Mouse (Mus musculus) forebrain, embryonic 14.5 days (tissue): Measurements from ENCODE around the gene Tes. TPM values are rescaled to one million over a fixed set of nuclear protein-coding genes. Genes with fewer than 3 reads are reported as not detected.
A peak's percentile ranks its signal among the peaks of the same experiment; 100 is the strongest.

Experiments used
- ATAC-seq: fragments of 200-750 bp; cut with Nextera tagmentation; 2 replicates; pipeline ENCODE4 v1.8.0; 2017; ENCODE audit warnings: mild to moderate bottlenecking, moderate library complexity
- DNase-seq: peaks from one replicate; pipeline ENCODE4 v3.0.0-alpha.2; 2015; ENCODE audit warnings: low spot score
- H3K27ac ChIP-seq: fragments of 300-500 bp; sonication (generic); 2 replicates; pipeline ENCODE4 v1.5.1; 2014; ENCODE audit warnings: low read depth, mild to moderate bottlenecking, control low read depth, low read length, moderate library complexity
- H3K27me3 ChIP-seq: fragments of 300-500 bp; sonication (generic); replicated peaks from 2 replicates; pipeline ENCODE4 v1.6.1; 2014; ENCODE audit warnings: low read length, control low read depth, mixed read lengths; ENCODE audit not compliant: control insufficient read depth, insufficient read depth
- H3K36me3 ChIP-seq: fragments of 300-500 bp; sonication (generic); 2 replicates; pipeline ENCODE4 v1.6.1; 2014; ENCODE audit warnings: low read length, control low read depth; ENCODE audit not compliant: control insufficient read depth, insufficient read depth
- H3K4me1 ChIP-seq: fragments of 300-500 bp; sonication (generic); 2 replicates; pipeline ENCODE4 v1.6.1; 2014; ENCODE audit warnings: antibody characterized with exemption, low read length, control low read depth; ENCODE audit not compliant: control insufficient read depth, insufficient read depth
- H3K4me2 ChIP-seq: fragments of 300-500 bp; sonication (generic); 2 replicates; pipeline ENCODE4 v1.6.1; 2014; ENCODE audit warnings: mild to moderate bottlenecking, control low read depth, low read length
- H3K4me3 ChIP-seq: fragments of 300-500 bp; sonication (generic); 2 replicates; pipeline ENCODE4 v1.5.1; 2014; ENCODE audit warnings: low read depth, low read length, control low read depth
- H3K9ac ChIP-seq: fragments of 300-500 bp; sonication (generic); 2 replicates; pipeline ENCODE4 v1.6.1; 2014; ENCODE audit warnings: mild to moderate bottlenecking, low read length, control low read depth, moderate library complexity
- H3K9me3 ChIP-seq: fragments of 300-500 bp; sonication (generic); replicated peaks from 2 replicates; pipeline ENCODE4 v1.6.1; 2016; ENCODE audit warnings: low read length, control low read depth, mixed read lengths; ENCODE audit not compliant: control insufficient read depth
- WGBS: fragments of 180-500 bp; shearing (Covaris S2); extraction: QIAGEN DNeasy Blood & Tissue Kit; methylation state at CpG from one replicate; pipeline ENCODE4 v1.1.7; 2014; 5-methylcytosine and 5-hydroxymethylcytosine counted together
- polyA plus RNA-seq: library from polyadenylated mRNA; unstranded; fragments of >200 nt; fragmentation: Nextera tagmentation; extraction: Ambion mirVana; gene quantifications from 2 replicates; pipeline ENCODE4 v1.2.1, GENCODE M21; 2014

Tes gene
- polyA plus RNA-seq, 1 experiment from 2014 or later, result 36.2 TPM

DNA sequence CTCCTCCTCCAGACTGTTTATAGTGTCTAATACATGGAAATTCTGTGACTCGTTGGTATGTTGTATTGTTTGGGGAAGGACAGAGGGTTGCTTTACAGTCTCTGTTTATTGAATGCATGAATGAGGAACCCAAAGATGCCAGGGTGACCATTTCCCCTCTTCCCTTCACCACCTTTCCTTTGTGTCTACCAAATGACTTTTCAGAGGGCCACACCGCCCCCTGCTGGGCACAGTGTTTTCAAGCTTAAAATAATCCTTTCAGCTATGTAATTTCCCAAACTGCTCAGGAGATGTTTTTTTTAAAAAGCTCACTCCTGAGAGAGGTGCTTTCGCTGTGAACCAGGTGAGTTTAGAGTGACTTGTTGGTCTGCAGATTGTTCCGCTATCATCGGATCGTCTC, 22.5 kb downstream of the Tes start:
- H3K27me3 ChIP-seq, result no peaks in the 10 kb centered on the region
- no peaks in the 10 kb centered on the region for H3K36me3 ChIP-seq
- H3K4me1 ChIP-seq, result no peaks in the 10 kb centered on the region
- 64% methylated on average over 6 of the region's 6 CpGs for WGBS
- no peaks in the 10 kb centered on the region for H3K9me3 ChIP-seq
- H3K27ac ChIP-seq, result no peak overlapping the region
- peak; percentile 61 for DNase-seq
- no peak overlapping the region for H3K4me2 ChIP-seq
- no peak overlapping the region for H3K9ac ChIP-seq
- no peak for ATAC-seq
- H3K4me3 ChIP-seq, result no peak overlapping the region

DNA sequence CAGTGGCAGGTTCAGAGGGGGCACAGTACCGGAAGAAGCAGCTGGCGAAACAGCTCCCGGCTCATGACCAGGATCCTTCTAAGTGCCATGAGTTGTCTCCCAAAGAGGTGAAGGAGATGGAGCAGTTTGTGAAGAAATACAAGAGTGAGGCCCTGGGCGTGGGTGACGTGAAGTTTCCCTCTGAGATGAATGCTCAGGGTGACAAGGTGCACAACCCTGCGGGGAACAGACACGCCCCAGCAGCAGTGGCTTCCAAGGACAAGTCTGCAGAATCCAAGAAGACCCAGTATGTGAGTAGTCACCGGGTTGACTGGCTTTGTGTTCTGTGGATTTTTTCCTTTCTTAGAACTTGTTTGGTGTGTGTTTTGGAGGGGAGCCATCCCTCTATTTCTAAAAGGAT, 32.4 kb downstream of the Tes start:
- no peaks in the 10 kb centered on the region for H3K9me3 ChIP-seq
- H3K4me2 ChIP-seq, result no peak overlapping the region
- peaks cover 6% of the 10 kb centered on the region; the same call in 1 of the 2 replicates for H3K36me3 ChIP-seq
- H3K27me3 ChIP-seq, result no peaks in the 10 kb centered on the region
- no peak overlapping the region for H3K4me3 ChIP-seq
- ATAC-seq, result no peak
- no peaks in the 10 kb centered on the region; the same call in 1 of the 2 replicates for H3K4me1 ChIP-seq
- no peak overlapping the region for H3K27ac ChIP-seq
- DNase-seq, result no peak
- H3K9ac ChIP-seq, result no peak overlapping the region
- 88% methylated on average over 8 of the region's 8 CpGs for WGBS

DNA sequence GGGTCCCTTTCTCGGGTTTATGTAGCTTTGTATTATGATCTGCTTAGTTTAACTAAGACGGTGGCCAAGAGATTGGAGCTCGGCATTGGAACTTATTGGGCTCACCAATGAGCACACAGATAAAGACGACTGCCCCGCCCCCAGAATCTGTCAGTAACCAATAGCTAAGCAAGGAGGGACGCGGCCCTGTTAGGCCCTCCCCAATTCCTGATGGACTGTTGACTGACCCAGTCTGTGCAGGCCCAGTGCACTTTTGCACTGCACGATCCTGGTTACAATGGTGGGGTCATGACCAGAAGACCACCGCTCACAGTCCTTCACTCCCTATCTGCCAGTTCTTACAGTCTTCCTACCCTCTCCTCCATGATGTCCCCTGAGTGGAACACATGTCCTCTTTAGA, 33.6 kb downstream of the Tes start:
- Histone ChIP-seq H3K4me2 (no peak overlapping the region), H3K4me3 (no peak overlapping the region), H3K9me3 (no peaks in the 10 kb centered on the region), H3K36me3 (peaks cover 6% of the 10 kb centered on the region; the same call in 1 of the 2 replicates), H3K9ac (no peak overlapping the region), H3K27me3 (no peaks in the 10 kb centered on the region), H3K27ac (no peak overlapping the region), H3K4me1 (no peaks in the 10 kb centered on the region)
- DNase-seq (no peak), ATAC-seq (0 out of 2 replicates have a peak, but pooled peaks have one; percentile 23)
- WGBS, result 88% methylated on average over 9 of the region's 9 CpGs

DNA sequence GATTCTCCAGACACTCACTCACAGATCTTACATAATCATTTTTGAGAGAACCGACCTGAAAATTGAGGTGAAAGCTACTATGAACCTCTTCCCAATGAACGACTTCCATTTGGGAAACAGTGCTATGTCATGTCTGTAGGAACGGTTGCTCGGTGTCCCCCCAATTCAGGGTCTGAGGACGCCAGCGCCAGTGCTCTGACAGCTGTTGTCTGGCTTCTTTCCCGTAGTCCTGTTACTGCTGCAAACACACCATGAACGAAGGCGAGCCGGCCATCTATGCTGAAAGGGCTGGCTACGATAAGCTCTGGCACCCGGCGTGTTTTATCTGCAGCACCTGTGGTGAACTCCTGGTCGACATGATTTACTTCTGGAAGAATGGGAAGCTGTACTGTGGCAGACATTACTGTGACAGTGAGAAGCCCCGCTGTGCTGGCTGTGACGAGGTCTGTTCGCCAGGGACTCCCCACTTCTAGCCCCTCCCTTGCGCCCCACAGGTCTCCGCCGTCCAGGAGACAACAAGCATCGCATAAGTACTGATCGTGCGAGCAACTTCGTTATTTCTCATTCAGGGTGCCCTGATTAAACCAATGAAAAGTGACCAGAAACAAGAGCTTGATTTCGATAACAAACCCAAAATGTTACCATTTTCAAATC, 34.7 kb downstream of the Tes start:
- no peak overlapping the region for H3K4me3 ChIP-seq
- no peak overlapping the region for H3K27ac ChIP-seq
- H3K27me3 ChIP-seq, result no peaks in the 10 kb centered on the region
- H3K4me1 ChIP-seq, result no peaks in the 10 kb centered on the region
- no peaks in the 10 kb centered on the region for H3K9me3 ChIP-seq
- ATAC-seq (0 out of 2 replicates have a peak, but pooled peaks have one; percentile 37), DNase-seq (no peak)
- 76% methylated on average over 25 of the region's 25 CpGs for WGBS
- peaks cover 8% of the 10 kb centered on the region; the same call in 1 of the 2 replicates for H3K36me3 ChIP-seq
- H3K9ac ChIP-seq, result no peak overlapping the region
- no peak overlapping the region for H3K4me2 ChIP-seq

DNA sequence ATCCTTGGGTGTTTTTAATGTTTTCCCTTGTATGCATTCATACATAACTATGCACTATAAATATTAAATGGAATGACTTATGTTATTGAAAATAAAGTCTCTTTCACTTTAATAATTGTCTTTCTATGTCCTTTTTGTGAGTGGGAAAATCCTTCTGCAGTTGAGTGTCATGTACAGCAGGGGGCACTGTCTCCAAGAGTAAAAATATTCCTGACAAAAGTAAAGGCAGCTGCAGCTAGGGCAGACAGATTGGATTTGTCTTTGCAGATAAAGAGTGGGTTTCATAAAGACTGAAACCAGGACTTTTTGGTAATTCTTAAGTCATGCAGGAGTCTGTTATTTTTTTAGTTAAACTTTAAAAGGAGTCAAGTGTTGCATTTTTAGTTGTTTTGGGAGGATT, 40.8 kb downstream of the Tes start:
- peak; percentile 52 for ATAC-seq
- Histone ChIP-seq H3K4me2 (no peak overlapping the region), H3K9ac (no peak overlapping the region)

DNA sequence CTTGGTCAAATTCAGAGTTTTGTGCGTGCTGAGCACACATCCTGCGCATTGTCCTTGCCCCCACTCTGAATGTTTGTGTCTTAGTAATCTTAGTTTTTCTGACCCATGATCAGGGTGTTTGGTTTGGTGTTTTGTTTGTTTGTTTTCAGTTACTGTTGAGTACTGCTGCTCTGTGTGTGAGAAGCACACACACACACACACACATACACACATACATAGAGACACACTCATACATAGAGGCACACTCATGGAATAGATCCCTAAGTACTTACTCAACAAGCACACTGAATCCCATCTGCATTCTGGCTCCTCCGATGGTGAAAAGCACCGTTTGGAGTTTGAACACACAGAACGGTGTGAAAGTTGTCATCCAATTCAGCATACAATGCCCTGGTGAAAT, 41.5 kb downstream of the Tes start:
- no peaks in the 10 kb centered on the region for H3K9me3 ChIP-seq
- no peak overlapping the region for H3K4me2 ChIP-seq
- no peak overlapping the region for H3K27ac ChIP-seq
- H3K4me3 ChIP-seq, result no peak overlapping the region
- DNase-seq, result no peak
- H3K27me3 ChIP-seq, result no peaks in the 10 kb centered on the region
- no peak for ATAC-seq
- H3K9ac ChIP-seq, result no peak overlapping the region
- no peaks in the 10 kb centered on the region for H3K4me1 ChIP-seq
- H3K36me3 ChIP-seq, result 0 out of 2 replicates have a peak, but pooled peaks cover 2% of the 10 kb centered on the region
- WGBS, result over 99% methylated on average over 5 of the region's 5 CpGs

More for the DNA sequence above, 40.8 kb downstream of the Tes start:
- no peaks in the 10 kb centered on the region for H3K9me3 ChIP-seq
- H3K4me1 ChIP-seq, result no peaks in the 10 kb centered on the region
- peaks cover 5% of the 10 kb centered on the region; the same call in 1 of the 2 replicates for H3K36me3 ChIP-seq
- H3K27ac ChIP-seq, result no peak overlapping the region
- no peaks in the 10 kb centered on the region for H3K27me3 ChIP-seq
- no peak overlapping the region for H3K4me3 ChIP-seq
- DNase-seq, result peak; percentile 78

DNA sequence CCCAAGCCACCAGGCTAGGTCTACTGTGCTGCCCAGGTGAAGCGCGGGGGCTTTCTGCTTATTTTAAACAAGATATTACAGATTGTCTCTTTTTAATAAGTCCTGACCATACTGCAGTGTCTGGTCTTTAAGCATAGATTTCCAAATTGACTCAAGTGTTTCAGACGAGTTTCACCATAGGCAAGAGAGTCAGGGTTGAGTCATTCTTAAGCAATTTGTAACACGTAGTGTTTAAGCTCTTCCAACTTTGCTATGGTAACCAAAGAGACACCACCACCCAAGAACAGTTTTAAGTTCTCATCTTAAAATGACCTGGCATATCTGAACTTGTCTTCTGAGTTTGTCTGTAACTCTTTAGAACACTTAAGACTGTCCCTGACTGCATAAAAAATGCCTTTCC, 44.3 kb downstream of the Tes start:
- H3K9ac ChIP-seq, result no peak overlapping the region
- no peaks in the 10 kb centered on the region for H3K4me1 ChIP-seq
- no peak overlapping the region for H3K4me2 ChIP-seq
- H3K27ac ChIP-seq, result no peak overlapping the region
- H3K4me3 ChIP-seq, result no peak overlapping the region
- 90% methylated on average over 4 of the region's 4 CpGs for WGBS
- ATAC-seq (no peak), DNase-seq (no peak)
- H3K36me3 ChIP-seq, result 0 out of 2 replicates have a peak, but pooled peaks cover 2% of the 10 kb centered on the region
- H3K9me3 ChIP-seq, result no peaks in the 10 kb centered on the region
- no peaks in the 10 kb centered on the region for H3K27me3 ChIP-seq

DNA sequence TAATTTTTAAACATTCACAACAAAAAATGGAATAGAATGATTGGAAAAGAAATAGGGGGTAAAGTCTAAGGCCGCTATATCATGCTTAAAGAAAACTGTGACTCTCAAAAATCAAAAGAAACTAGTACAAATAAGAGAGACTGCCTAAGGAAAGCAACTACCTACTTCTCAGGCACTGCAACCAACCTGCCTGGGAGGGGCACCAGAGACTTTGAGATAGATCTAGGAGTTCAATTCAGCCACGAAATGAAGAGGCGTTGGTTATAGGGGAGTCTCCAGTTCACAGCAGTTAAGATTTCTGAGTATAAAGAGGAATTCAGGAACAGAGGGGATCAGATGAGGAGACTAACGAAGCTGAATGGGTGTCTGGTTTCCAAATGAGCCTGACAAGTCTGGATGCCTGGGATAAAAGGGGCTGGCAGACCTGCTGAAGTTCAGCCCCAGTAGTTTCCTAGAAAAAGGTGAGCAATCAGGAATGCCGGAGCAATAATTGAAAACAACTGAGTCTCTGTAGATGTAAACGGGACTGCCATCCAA, 45.7 kb downstream of the Tes start:
- no peak overlapping the region for H3K4me3 ChIP-seq
- no peaks in the 10 kb centered on the region for H3K27me3 ChIP-seq
- peak; percentile 63; the same call in 1 of the 2 replicates for ATAC-seq
- H3K9me3 ChIP-seq, result no peaks in the 10 kb centered on the region
- H3K4me1 ChIP-seq, result no peaks in the 10 kb centered on the region
- 44% methylated on average over 6 of the region's 6 CpGs for WGBS
- no peak overlapping the region for H3K27ac ChIP-seq
- no peak overlapping the region for H3K4me2 ChIP-seq
- DNase-seq, result peak; percentile 46
- no peaks in the 10 kb centered on the region for H3K36me3 ChIP-seq
- H3K9ac ChIP-seq, result no peak overlapping the region

DNA sequence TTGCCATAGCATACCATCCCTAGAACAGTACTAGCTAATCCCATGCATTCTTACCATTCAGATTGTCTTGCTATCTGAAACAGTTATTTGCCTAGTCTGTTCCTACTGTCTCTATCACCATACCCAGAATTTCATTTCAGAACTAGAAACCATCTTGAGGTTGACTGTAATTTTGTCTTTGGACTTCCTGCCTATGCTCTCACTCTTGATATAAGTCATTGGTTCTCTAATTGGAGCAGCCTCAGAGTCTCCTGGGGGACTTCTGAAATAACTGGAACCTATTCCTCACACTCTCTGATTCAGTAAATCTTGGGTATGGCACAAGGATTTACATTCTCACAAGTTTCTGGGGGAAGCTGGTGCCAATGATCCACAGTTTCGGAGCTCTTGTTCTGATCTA, 47.1 kb downstream of the Tes start:
- no peak for DNase-seq
- H3K9me3 ChIP-seq, result no peaks in the 10 kb centered on the region
- H3K4me1 ChIP-seq, result no peaks in the 10 kb centered on the region
- no peak for ATAC-seq
- no peaks in the 10 kb centered on the region for H3K36me3 ChIP-seq
- no peak overlapping the region for H3K4me2 ChIP-seq
- no peak overlapping the region for H3K27ac ChIP-seq
- no peak overlapping the region for H3K4me3 ChIP-seq
- H3K9ac ChIP-seq, result no peak overlapping the region
- no peaks in the 10 kb centered on the region for H3K27me3 ChIP-seq
- WGBS, result 94% methylated on average over 1 of the region's 1 CpGs
